Mouse (Mus musculus) G1E (cell line): ENCODE data around the gene Ahcy. TPM values are rescaled to one million over a fixed set of nuclear protein-coding genes. Genes with fewer than 3 reads are reported as not detected.
"Not testable (repeated sequence)": the region's sequence is repeated elsewhere in the genome, so short reads cannot be mapped to it uniquely, and the experiment has no call there.

Source experiments
- ATAC-seq: 2 replicates; pipeline ENCODE4 v1.8.0; 2016; ENCODE audit warnings: mild to moderate bottlenecking; ENCODE audit not compliant: insufficient number of reproducible peaks, poor library complexity, low FRiP score, severe bottlenecking; ENCODE audit errors: extremely low read depth
- DNase-seq: peaks from one replicate; pipeline ENCODE4 v3.0.0; 2012; ENCODE audit warnings: low spot score
- H3K27me3 ChIP-seq: 2 replicates; pipeline ENCODE4 v1.6.1; 2012; ENCODE audit warnings: mild to moderate bottlenecking, low read length, inconsistent platforms; ENCODE audit not compliant: insufficient read depth
- H3K36me3 ChIP-seq: replicated peaks from 2 replicates; pipeline ENCODE3; 2012; ENCODE audit warnings: mild to moderate bottlenecking, inconsistent platforms
- H3K4me1 ChIP-seq: 2 replicates; pipeline ENCODE4 v1.6.1; 2012; ENCODE audit warnings: low read depth, low read length, inconsistent platforms, mixed read lengths; ENCODE audit not compliant: insufficient read depth
- H3K4me3 ChIP-seq: 2 replicates; pipeline ENCODE4 v1.5.1; 2012; ENCODE audit warnings: low read depth, mild to moderate bottlenecking, inconsistent platforms, low read length, moderate library complexity, mixed read lengths
- H3K9me3 ChIP-seq: replicated peaks from 2 replicates; pipeline ENCODE4 v1.6.1; 2012; ENCODE audit warnings: inconsistent platforms
- CTCF ChIP-seq: IDR thresholded peaks from 2 replicates; pipeline ENCODE4 v1.5.1; 2012; ENCODE audit warnings: low read depth, low read length, inconsistent platforms, mixed read lengths
- GATA1 ChIP-seq: IDR thresholded peaks from 2 replicates; pipeline ENCODE4 v1.6.1; 2012; ENCODE audit warnings: borderline replicate concordance, low read length, inconsistent platforms, mixed read lengths
- GATA2 ChIP-seq: IDR thresholded peaks from 2 replicates; pipeline ENCODE4 v1.6.1; 2012; ENCODE audit warnings: low read depth, low read length, inconsistent platforms, borderline replicate concordance
- POLR2AphosphoS5 ChIP-seq: IDR thresholded peaks from 2 replicates; pipeline ENCODE4 v1.6.1; 2012; ENCODE audit warnings: low read depth, low read length, inconsistent platforms; ENCODE audit not compliant: insufficient replicate concordance
- TAL1 ChIP-seq: conservative IDR thresholded peaks from 2 replicates; pipeline ENCODE4 v1.6.1; 2012; ENCODE audit warnings: low read depth, low read length, inconsistent platforms, mixed read lengths
- polyA plus RNA-seq: library from polyadenylated mRNA; stranded (reverse); fragments of >175 nt; gene quantifications from 2 replicates; pipeline ENCODE4 v1.2.3, GENCODE M21; 2012
- total RNA-seq, 2 experiments: library from RNA; stranded (forward) in 1 of 2; stranded (reverse) in 1 of 2; fragments of 200-1000 nt in 1 of 2; fragments of >200 nt in 1 of 2; fragmentation: Nextera tagmentation in 1 of 2; gene quantifications; 2 replicates each; pipeline ENCODE4 v1.2.3; 2014 to 2017

The Ahcy gene
- total and polyA plus RNA-seq, 3 experiments, result 13.7 to 86.1 (median 31.8) TPM

- H3K36me3 ChIP-seq, result no peaks in the 10 kb centered on the region
- DNase-seq (no peak), ATAC-seq (no peak)
Measured at GRCm38 (mm10) chr2:155044542-155044941, 29.8 kb downstream of the Ahcy start.

GRCm38 (mm10) chr2:155039956-155040355, 34.3 kb downstream of the Ahcy start:
- Histone ChIP-seq H3K9me3 (no peaks in the 10 kb centered on the region), H3K27me3 (peaks cover 24% of the 10 kb centered on the region), H3K36me3 (no peaks in the 10 kb centered on the region), H3K4me1 (no peaks in the 10 kb centered on the region), H3K4me3 (no peak overlapping the region)
- TF ChIP-seq CTCF (no peak), POLR2AphosphoS5 (no peak), TAL1 (no peak), GATA2 (no peak), GATA1 (no peak)
- ATAC-seq (no peak), DNase-seq (no peak)

More at GRCm38 (mm10) chr2:155044542-155044941, 29.8 kb downstream of the Ahcy start:
- no peak for TF ChIP-seq GATA1
- no peak for TF ChIP-seq CTCF
- TF ChIP-seq POLR2AphosphoS5, result no peak
- no peak for TF ChIP-seq GATA2
- no peak for TF ChIP-seq TAL1
- H3K4me1 ChIP-seq, result peaks cover 4% of the 10 kb centered on the region; the same call in 1 of the 2 replicates
- H3K4me3 ChIP-seq, result no peak overlapping the region
- H3K9me3 ChIP-seq, result no peaks in the 10 kb centered on the region
- peaks cover 20% of the 10 kb centered on the region for H3K27me3 ChIP-seq

GRCm38 (mm10) chr2:155032938-155033710, 41.2 kb downstream of the Ahcy start:
- ATAC-seq, result no peak

GRCm38 (mm10) chr2:155030831-155031230, 43.5 kb downstream of the Ahcy start:
- no peak for DNase-seq
- ATAC-seq, result no peak

More at GRCm38 (mm10) chr2:155032938-155033710, 41.2 kb downstream of the Ahcy start:
- TF ChIP-seq CTCF (no peak), GATA1 (no peak)
- H3K4me3 ChIP-seq, result no peak overlapping the region
- DNase-seq, result no peak
- H3K9me3 ChIP-seq, result no peaks in the 10 kb centered on the region
- H3K36me3 ChIP-seq, result no peaks in the 10 kb centered on the region
- peaks cover 28% of the 10 kb centered on the region for H3K27me3 ChIP-seq
- H3K4me1 ChIP-seq, result no peaks in the 10 kb centered on the region

GRCm38 (mm10) chr2:155020247-155020826, 54.0 kb downstream of the Ahcy start:
- DNase-seq, H3K4me3 ChIP-seq, ATAC-seq, H3K9me3 ChIP-seq, H3K36me3 ChIP-seq, H3K4me1 ChIP-seq, H3K27me3 ChIP-seq: not testable (repeated sequence)

More at GRCm38 (mm10) chr2:155030831-155031230, 43.5 kb downstream of the Ahcy start:
- no peak overlapping the region for H3K4me3 ChIP-seq
- H3K36me3 ChIP-seq, result no peaks in the 10 kb centered on the region
- H3K27me3 ChIP-seq, result peaks cover 19% of the 10 kb centered on the region
- TF ChIP-seq GATA1 (no peak), GATA2 (no peak), CTCF (no peak), TAL1 (no peak), POLR2AphosphoS5 (no peak)
- no peaks in the 10 kb centered on the region for H3K9me3 ChIP-seq
- no peaks in the 10 kb centered on the region for H3K4me1 ChIP-seq

GRCm38 (mm10) chr2:155019673-155020072, 54.6 kb downstream of the Ahcy start:
- DNase-seq, result no peak

More at GRCm38 (mm10) chr2:155019673-155020072, 54.6 kb downstream of the Ahcy start:
- Histone ChIP-seq H3K4me1 (no peaks in the 10 kb centered on the region), H3K9me3 (no peaks in the 10 kb centered on the region), H3K27me3 (0 out of 2 replicates have a peak, but pooled peaks cover under 1% of the 10 kb centered on the region), H3K4me3 (no peak overlapping the region), H3K36me3 (no peaks in the 10 kb centered on the region)
- TF ChIP-seq POLR2AphosphoS5 (no peak), GATA2 (no peak)
- no peak for ATAC-seq
